Mouse (Mus musculus) kidney, adult 2 months (tissue): ENCODE data around the gene 9230102O04Rik. TPM values are rescaled to one million over a fixed set of nuclear protein-coding genes. Genes with fewer than 3 reads are reported as not detected.
A peak's percentile ranks its signal among the peaks of the same experiment; 100 is the strongest.

Source experiments
- DNase-seq: peaks from one replicate; pipeline ENCODE4 v3.0.0; 2021
- H3K27ac ChIP-seq: fragments of 200-500 bp; 2 replicates; pipeline ENCODE4 v1.5.1; 2012; ENCODE audit warnings: low read depth, low read length, control low read depth, inconsistent platforms; ENCODE audit not compliant: insufficient read depth
- H3K27me3 ChIP-seq: fragments of 200-500 bp; replicated peaks from 2 replicates; pipeline ENCODE4 v1.6.1; 2012; ENCODE audit warnings: mild to moderate bottlenecking, moderate library complexity, low read length, inconsistent platforms; ENCODE audit not compliant: control insufficient read depth, insufficient read depth
- H3K36me3 ChIP-seq: fragments of 200-500 bp; 2 replicates; pipeline ENCODE4 v1.6.1; 2012; ENCODE audit warnings: mild to moderate bottlenecking, moderate library complexity, low read length, inconsistent platforms; ENCODE audit not compliant: control insufficient read depth, insufficient read depth
- H3K4me1 ChIP-seq: fragments of 200-500 bp; 2 replicates; pipeline ENCODE4 v1.6.1; 2011; ENCODE audit warnings: low read length; ENCODE audit not compliant: control insufficient read depth, insufficient read depth
- H3K4me3 ChIP-seq: fragments of 200-500 bp; 2 replicates; pipeline ENCODE4 v1.5.1; 2011; ENCODE audit warnings: mild to moderate bottlenecking, low read depth, low read length, control low read depth; ENCODE audit not compliant: insufficient read depth
- CTCF ChIP-seq: fragments of 200-500 bp; conservative IDR thresholded peaks from 2 replicates; pipeline ENCODE4 v1.5.1; 2011; ENCODE audit warnings: low read depth, mild to moderate bottlenecking, control low read depth, low read length, moderate library complexity, mixed read lengths; ENCODE audit not compliant: insufficient read depth, insufficient read length
- POLR2A ChIP-seq: fragments of 200-500 bp; IDR thresholded peaks from one replicate; pipeline ENCODE4 v1.6.1; 2011; ENCODE audit warnings: low read depth, low read length, control low read depth
- WGBS: fragments of 180-500 bp; shearing (Covaris S2); methylation state at CpG from one replicate; pipeline ENCODE4 v1.1.7; 2018; 5-methylcytosine and 5-hydroxymethylcytosine counted together
- polyA plus RNA-seq: library from polyadenylated mRNA; depleted of rRNA; stranded (reverse); fragments of >200 nt; gene quantifications from 2 replicates; pipeline ENCODE4 v1.2.3, GENCODE M21; 2012

Gene 9230102O04Rik
- polyA plus RNA-seq, 1 experiment, result 1.6 TPM

DNA sequence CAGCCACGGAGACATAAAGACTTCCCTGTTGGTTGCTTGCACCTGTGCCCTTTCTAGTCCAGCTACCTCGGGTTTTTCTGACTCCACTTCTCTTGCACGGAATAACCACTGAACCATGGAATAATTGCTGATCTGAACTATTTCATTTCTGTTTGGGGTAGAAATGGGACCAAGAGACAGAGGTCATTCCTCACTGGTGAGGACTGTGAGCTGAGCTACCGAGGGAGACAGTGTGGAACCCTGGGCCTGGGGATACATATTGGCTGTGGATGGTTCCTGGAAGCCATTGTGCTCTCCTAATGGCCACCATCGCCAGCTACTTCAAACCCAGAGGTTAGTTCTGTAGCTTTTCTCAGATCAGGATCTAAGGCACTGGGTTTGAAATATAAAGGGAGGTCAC is 1.6 kb upstream of the 9230102O04Rik start:
- 9% methylated on average over 5 of the region's 5 CpGs for WGBS
- no peaks in the 10 kb centered on the region for H3K36me3 ChIP-seq
- H3K4me1 ChIP-seq, result no peaks in the 10 kb centered on the region
- DNase-seq, result no peak
- no peak overlapping the region for H3K27ac ChIP-seq
- H3K4me3 ChIP-seq, result no peak overlapping the region
- TF ChIP-seq POLR2A, result no peak
- TF ChIP-seq CTCF, result no peak
- H3K27me3 ChIP-seq, result no peaks in the 10 kb centered on the region; the same call in none of the 2 replicates

DNA sequence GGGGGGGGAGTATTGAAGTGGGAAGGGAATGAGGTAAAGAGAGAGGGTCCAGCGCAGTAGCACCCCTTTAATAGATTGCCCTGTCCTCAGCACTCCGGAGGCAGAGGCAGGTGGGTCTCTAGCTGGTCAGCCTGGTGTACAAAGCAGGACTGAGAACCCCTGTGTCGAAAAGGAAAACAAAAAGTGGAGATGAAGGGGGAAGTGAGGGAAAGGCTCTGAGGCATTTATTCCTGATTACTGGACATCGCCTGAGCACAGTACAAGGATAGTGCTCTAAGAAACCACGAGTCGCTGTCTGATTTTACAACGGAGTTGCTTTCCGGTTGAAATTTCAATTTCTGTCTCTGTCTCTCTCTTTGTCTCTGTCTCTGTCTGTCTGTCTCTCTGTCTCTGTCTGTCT is 911 bp upstream of the 9230102O04Rik start:
- 13% methylated on average over 8 of the region's 8 CpGs for WGBS
- no peaks in the 10 kb centered on the region for H3K36me3 ChIP-seq
- DNase-seq, result no peak
- TF ChIP-seq CTCF (no peak), POLR2A (no peak)
- no peak overlapping the region for H3K4me3 ChIP-seq
- no peaks in the 10 kb centered on the region; the same call in none of the 2 replicates for H3K27me3 ChIP-seq
- H3K27ac ChIP-seq, result no peak overlapping the region
- no peaks in the 10 kb centered on the region for H3K4me1 ChIP-seq

DNA sequence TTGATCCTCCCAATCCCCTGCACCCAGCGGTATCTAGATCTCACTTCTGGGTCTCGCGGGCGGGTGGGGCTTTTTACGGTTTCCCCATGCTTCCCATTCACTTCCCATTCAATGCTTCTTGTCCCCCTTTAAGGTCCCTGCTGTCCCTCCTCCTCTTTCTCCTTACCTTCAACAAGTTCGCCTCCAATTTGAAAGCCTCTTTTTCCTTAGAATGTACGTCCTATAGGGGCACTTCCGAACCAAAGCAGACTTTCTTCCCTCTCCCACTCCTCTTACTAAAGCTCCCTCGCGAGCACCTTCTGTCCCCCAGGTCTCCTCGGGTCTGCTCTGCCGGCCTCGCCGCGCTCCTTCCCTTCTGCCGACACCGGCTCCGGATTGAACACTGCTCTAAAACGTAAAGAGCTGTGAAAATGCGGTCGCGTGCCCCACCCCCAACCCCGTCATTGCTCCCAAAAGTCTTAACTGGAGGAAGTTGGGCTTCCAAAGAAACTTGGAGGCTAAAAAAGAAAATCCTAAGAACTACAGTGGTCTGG is 377 bp upstream of the 9230102O04Rik start, which contains the start of gene Gata3:
Gene Gata3 (minus strand): TSS at position 384 of the 533 bp plus-strand sequence.
- WGBS, result 3% methylated on average over 23 of the region's 23 CpGs
- no peak for DNase-seq
- no peak for TF ChIP-seq POLR2A
- no peak for TF ChIP-seq CTCF
- Histone ChIP-seq H3K4me3 (peak within 1 kb of the TSS; percentile 39), H3K4me1 (no peaks in the 10 kb centered on the region), H3K36me3 (no peaks in the 10 kb centered on the region), H3K27ac (peak within 1 kb of the TSS; percentile 68), H3K27me3 (no peaks in the 10 kb centered on the region; the same call in none of the 2 replicates)

DNA sequence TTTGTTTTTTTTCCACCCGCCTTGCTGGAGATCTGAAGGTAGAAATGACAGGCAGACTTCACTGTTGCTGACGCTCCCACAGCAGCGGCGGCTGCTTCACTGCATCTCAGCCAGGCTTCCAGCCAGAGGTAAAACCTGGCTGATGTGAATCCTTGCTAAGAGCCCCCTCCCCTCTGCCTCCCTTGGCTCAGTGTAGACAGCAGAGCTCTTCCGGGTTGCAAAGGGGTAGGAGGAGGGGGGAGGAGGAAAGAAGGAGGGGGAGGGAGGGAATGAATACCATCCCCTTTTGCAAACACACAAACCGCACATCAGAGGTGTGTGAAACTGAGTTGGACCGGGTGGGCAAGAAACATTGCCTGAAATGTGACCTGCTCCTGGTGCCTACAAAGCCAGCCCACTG is 1.7 kb downstream of the 9230102O04Rik start:
- Histone ChIP-seq H3K4me3 (peak overlapping the region; percentile 35; the same call in 1 of the 2 replicates), H3K27ac (peak overlapping the region; percentile 51)
- WGBS, result 6% methylated on average over 7 of the region's 7 CpGs

DNA sequence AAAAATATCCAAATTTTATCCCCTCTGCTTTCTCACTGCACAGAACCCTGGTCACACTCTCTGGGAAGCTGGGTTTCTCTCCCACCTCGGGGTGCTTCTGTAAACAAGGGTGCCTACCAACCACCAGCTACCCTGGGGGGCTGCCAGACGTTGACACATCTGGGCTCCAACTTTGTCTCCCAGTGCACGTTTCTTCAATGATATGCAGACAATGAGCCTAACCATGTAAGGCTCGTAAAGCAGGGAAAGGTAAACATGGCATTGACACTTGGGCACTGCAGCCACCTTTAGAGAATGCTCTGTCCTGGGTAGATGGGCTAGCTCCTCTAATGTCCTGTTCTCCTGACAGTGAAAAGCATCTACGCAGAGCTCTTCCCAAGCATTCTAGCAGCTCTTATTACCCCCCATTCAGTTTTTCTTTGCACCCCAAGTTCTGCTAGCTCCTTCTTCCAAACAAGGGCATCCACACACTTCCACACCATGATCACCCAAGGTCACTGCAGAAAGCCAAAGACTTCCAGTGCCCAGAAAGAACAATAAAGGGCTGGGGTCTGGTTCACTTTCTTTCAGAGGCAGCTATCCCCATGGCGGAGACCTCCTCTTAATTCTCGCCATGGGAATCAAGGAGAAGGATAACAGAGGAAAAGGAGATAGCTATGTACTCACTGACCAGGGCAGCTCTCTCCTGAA is 2.3 kb downstream of the 9230102O04Rik start:
- DNase-seq, result no peak
- H3K27me3 ChIP-seq, result no peaks in the 10 kb centered on the region; the same call in none of the 2 replicates
- no peak for TF ChIP-seq POLR2A
- TF ChIP-seq CTCF, result no peak
- H3K36me3 ChIP-seq, result no peaks in the 10 kb centered on the region
- H3K27ac ChIP-seq, result peak overlapping the region; percentile 32
- 10% methylated on average over 7 of the region's 7 CpGs for WGBS
- no peaks in the 10 kb centered on the region for H3K4me1 ChIP-seq
- peak overlapping the region; percentile 35 for H3K4me3 ChIP-seq

More for the DNA sequence above, 1.7 kb downstream of the 9230102O04Rik start:
- no peaks in the 10 kb centered on the region for H3K4me1 ChIP-seq
- no peak for TF ChIP-seq CTCF
- no peak for TF ChIP-seq POLR2A
- no peaks in the 10 kb centered on the region for H3K36me3 ChIP-seq
- no peaks in the 10 kb centered on the region; the same call in 1 of the 2 replicates for H3K27me3 ChIP-seq
- DNase-seq, result no peak

DNA sequence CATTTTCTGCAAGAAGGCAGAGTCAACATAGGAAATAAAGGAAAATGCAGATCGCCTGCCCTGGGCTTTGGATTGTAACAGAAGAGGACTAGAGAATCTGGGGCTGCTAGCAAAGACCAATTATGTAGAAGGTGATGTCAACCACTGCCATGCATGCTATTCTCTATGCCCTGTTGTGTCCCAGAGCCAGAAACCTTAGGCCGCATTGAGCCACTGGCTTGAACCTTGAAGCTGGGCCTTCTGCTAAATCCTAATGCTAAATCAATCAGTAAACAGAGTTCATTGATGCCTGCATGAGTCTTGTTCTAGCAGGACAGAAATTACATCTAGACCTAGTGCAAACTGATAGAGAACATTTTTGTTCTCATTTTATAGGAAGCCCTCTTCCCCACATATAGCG is 3.3 kb downstream of the 9230102O04Rik start:
- no peaks in the 10 kb centered on the region for H3K36me3 ChIP-seq
- H3K4me3 ChIP-seq, result peak overlapping the region; percentile 19; the same call in 1 of the 2 replicates
- H3K27me3 ChIP-seq, result peaks cover 1% of the 10 kb centered on the region
- TF ChIP-seq CTCF (no peak), POLR2A (no peak)
- 43% methylated on average over 3 of the region's 3 CpGs for WGBS
- peak overlapping the region; percentile 47 for H3K27ac ChIP-seq
- DNase-seq, result no peak
- H3K4me1 ChIP-seq, result no peaks in the 10 kb centered on the region

DNA sequence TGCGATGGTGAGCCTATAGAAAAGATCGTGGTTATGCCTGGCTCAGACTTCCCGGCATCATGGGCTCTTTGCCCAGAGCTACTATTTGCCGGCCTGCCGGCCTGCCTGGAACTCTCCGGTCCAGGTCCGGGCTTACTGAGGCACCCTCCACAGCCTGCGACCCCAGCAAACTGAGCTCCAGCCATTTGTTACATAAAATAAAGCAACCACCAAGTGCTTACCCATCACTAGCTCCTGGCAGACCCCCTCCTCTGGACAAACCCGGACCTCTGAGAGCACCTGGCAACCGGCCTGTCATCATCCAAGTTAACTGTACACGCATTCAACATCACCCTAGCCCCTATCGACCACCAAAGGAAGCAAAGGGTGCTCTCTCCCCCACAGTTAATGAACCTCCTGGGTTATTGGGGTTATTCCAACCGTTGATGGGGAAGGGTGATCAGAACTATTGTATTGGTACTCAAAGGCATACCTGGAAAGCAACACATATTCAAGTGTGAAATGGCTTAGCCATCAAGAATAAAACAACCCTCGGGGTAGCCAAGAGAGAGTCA is 4.0 kb downstream of the 9230102O04Rik start:
- peak overlapping the region; percentile 18 for H3K4me3 ChIP-seq
- no peak for DNase-seq
- WGBS, result 14% methylated on average over 14 of the region's 14 CpGs
- peak overlapping the region; percentile 49 for H3K27ac ChIP-seq
- TF ChIP-seq CTCF (no peak), POLR2A (no peak)
- no peaks in the 10 kb centered on the region for H3K36me3 ChIP-seq
- H3K27me3 ChIP-seq, result peaks cover 1% of the 10 kb centered on the region
- H3K4me1 ChIP-seq, result no peaks in the 10 kb centered on the region
